Mouse (Mus musculus) kidney, postnatal 14 days (tissue): ENCODE results near the gene Dact3.
A peak's percentile ranks its signal among the peaks of the same experiment; 100 is the strongest.

ENCODE experiments used
- DNase-seq: peaks from one replicate; pipeline ENCODE4 v3.0.0; 2022; ENCODE audit warnings: mixed read lengths

The Dact3 gene

DNA sequence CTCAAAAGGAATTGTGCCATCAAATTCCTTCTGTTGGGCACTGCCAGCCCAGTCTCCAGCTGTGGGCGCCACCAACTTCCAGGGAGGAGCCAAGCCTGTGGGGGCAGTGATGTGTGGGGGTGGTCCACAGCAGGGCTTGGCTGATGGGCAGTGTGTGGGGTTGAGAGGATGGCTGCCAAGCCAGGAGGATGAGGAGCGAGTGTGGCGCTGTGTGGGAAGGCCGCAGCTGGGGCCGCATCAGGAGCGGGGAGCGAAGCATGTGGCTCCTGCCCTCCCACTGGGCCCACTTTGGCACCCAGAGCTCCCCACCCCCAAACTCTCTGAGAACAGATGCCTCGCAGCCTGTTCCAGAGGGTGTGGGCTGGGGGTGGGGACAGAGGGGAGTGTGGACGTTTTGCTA lies 42.9 kb downstream of the Dact3 start:
- DNase-seq = no peak

GRCm38 (mm10) chr7:16918670-16919069 lies 43.6 kb downstream of the Dact3 start:
- DNase-seq = no peak

DNA sequence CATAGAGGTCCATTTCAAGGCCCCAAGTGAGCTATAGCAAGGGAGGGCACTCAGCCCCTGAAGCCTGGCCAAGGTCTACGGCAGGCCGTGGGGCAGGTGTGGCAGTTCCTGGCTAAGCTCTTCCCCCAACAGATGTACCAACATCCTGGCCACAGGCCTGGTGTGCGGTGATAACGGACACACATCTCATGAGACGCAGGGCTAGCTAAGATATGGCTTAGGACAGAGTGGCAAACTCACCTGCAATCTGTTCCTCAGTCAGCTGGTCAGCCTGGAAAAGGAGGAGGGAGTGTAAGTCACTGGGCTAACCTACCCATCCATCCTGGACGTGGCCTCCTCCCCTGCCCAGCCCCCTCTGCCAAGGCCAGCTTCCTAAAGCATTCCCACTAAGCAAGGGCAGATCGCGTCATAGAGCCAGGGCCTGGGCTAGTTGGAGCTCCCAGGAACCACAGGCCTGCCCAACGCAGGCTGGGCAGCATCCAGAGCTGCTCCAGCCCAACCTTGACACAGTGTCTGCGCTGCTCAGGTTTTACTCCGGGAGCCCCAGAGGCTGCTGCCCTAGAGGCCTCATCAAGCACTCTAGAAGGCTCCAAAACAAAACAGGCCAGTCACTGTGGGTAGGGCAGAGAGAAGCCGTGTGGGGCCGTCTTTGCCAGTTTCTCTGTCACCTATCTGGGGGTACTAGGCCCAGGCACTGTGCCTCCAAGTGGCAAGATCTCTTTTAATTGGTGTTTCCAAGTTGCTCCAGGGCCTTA lies 44.5 kb downstream of the Dact3 start:
- DNase-seq = no peak

DNA sequence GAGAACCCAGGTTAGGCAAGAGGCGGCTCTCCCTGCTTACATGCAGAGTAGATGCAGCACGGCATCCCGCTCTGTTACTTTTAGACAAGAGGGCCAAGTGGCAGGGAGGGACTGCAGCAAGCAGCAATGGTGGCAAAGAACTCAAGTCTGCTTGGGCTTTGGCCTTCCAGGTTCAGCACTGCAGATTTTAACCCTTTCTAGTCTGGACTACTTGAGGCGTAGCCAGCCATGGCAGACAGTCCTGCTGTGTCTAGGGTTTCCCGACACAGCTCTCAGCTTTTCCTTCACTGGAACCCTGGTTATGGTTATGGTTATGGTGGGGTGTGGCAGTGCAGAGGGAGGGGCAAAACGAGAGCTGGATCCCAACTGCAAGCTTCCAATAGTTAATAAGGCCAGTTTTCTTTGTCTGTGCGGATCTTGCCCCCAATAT lies 45.0 kb downstream of the Dact3 start:
- no peak for DNase-seq

DNA sequence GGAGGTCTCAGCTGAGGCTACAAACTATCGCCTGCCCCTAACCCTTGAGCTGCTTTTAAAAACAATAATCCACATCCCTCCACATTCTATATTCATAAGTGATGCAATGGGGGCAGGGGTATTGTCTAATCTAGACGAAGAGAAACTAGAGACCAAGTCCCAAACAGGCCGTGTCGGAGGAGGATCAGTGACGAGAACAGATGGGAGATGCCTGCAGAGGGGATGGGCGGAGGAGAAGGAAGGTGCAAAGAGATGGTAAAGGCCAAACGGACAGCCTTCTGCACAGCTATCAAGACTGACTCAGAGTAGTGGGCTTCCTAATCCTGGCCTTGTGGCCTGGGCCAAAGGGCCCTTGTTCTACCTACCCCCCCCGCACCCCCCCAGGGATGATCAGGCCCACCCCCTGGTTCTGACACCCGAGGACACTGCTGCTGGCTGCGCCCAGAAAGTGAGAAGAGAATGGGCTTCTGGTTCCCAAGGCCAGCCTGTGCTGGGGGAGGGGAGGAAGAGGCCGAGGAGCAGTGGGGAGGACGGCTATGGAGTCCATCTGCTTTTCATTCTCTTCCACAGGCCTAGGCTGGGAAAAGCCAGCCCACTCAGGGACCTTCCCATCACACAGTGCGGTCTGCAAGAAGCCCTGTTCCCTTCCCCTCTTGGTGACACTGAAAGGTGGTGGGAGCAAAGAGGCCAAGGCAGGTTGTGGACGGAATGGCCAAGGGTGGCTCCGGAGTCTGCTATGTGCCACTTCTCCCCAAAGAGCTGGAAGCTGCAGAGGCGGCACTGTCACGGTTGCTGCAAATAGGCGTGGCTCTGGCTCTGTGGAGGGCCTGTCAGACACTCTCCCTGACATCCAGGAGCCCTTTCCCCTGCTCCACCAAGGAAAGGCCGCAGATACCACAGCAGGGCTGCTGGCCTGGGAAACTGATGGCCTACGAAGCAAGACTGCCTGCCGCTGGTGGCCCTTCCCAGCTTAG lies 46.0 kb downstream of the Dact3 start:
- no peak for DNase-seq

- peak; percentile 56 for DNase-seq
Measured at GRCm38 (mm10) chr7:16921881-16922335, 46.8 kb downstream of the Dact3 start.

- DNase-seq = peak; percentile 55
Measured at GRCm38 (mm10) chr7:16922360-16922973, 47.4 kb downstream of the Dact3 start.

- no peak for DNase-seq
Measured at GRCm38 (mm10) chr7:16923283-16924036, 48.3 kb downstream of the Dact3 start.

DNA sequence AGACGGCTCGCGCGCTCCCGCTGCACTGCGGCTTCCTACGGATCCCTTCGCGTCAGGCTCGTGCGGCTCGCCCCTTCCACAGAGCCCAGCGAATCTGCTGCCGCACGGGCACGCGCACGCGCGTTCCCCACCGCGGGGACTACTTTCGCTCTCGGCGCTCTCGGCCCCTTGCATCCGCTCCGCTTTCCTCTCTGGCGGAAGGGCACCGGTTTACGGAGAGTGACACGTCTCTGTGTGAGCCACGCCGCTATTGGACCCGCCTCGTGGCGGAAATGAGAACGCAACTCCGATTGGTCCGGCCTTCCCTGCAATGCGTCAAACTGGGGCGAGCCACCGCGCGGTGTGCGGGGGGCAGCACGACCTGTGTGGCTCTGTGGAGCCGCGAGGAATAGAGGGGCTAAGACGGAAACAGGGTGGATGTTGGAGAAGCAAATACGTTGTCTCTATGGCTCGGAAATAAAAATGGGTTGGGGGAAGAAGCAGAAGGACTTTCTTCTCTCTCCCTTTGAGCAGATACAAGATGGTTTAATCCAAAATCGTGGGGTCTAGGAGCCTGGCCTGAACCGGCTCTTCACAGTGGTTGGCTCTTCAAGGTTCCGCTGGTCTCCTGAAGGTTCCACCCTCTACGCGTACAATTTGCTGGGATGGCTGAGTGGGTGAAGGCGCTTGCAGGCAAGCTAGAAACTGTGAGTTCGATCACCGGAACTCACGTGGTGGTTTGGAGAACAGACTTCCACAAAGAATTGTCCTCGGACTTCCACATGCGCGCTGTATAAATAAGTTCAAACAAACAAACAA lies 49.1 kb downstream of the Dact3 start, which contains the start of gene Calm3:
Calm3 (minus strand) TSS at position 78 of the 798 bp plus-strand sequence.
- DNase-seq = peak; percentile 100

GRCm38 (mm10) chr7:16928341-16928740 lies 53.2 kb downstream of the Dact3 start:
- no peak for DNase-seq

GRCm38 (mm10) chr7:16930850-16931249 lies 55.7 kb downstream of the Dact3 start:
- peak; percentile 80 for DNase-seq

- peak; percentile 88 for DNase-seq
Measured at GRCm38 (mm10) chr7:16931968-16932627, 57.0 kb downstream of the Dact3 start.

DNA sequence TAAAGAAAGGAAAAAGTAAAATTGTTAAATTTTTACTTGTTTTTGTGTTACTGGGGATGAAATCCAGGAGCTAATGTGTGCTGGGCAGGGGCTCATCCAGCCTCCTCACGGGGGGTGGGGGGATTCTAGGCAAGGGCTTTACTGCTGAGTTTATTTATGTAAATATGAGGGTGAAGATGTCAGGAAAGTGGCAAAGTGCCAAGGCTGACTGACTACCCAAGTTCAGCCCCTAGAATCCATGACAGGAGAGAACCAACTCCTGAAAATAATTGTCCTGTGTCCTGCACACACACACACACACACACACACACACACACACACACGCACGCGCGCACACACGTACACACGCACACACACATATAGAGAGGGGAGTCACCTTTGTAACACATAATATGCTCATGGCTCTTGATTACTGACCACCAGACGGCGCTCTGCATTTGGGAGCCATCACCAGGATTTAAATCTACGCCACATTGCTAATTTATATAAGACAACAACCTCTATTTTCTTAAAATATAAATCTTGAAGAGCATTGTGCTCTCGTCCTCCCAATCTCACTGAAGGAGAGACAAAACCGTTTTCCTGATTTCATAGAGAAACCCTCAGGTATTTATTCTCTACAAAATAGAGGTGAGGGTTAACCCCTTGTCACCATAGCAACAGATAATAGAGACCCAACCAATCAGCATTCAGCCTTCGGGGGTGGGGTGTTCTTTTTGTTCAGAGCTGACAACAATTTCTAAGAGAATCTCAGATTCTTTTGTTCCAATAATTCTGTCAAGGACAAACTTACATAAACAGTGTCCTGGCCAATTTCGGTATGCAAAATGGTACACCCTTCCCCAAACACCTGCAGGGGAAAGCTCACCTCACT lies 57.8 kb downstream of the Dact3 start:
- peak; percentile 71 for DNase-seq
